Mouse (Mus musculus): ENCODE results near the gene Sufu. TPM values are rescaled to one million over a fixed set of nuclear protein-coding genes. Genes with fewer than 3 reads are reported as not detected.
A peak's percentile ranks its signal among the peaks of the same experiment; 100 is the strongest.

Gene Sufu
- total and polyA plus RNA-seq, 3 experiments = 11.4 to 42.5 TPM; not detected in 1

DNA sequence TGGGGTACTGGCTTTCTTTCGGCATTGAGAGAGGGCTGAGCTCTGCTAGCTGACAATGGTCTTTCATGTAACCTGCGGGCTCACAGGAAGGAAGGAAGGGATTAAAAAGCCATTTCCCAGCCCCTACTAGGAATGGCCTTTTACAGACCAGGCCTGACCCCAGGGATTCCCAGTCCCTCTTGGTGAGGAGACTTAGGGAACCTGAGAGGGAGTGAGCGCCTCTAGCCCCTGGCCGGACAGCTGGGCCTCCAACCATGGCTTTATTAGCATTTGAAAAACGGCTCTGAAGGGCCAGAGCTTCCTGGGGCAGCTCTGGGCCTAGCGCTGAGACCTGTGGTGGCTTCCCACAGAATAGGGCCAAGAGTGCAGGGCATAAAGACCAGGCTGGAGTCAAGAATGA lies 46.8 kb downstream of the Sufu start:
- no peak overlapping the region for H3K4me3 ChIP-seq (ENCODE audit: control insufficient read depth in 1 of 2, insufficient read depth in 1 of 2, low read depth in 2 of 2, low read length in 2 of 2)
- H3K9me3 ChIP-seq (replicated peaks; ENCODE audit: insufficient read depth, low read length) = no peaks in the 10 kb centered on the region
- H3K79me2 ChIP-seq (ENCODE audit: control insufficient read depth, insufficient read depth, low read length, poor library complexity) = no peaks in the 10 kb centered on the region
- TF ChIP-seq CHD1 (IDR thresholded peaks at IDR 0.05; ENCODE audit: low read depth, low read length) (no peak), MEF2A (IDR thresholded peaks at IDR 0.05; ENCODE audit: extremely low read depth, insufficient replicate concordance, low read depth, low read length, poor library complexity, severe bottlenecking) (no peak), MXI1 (IDR thresholded peaks at IDR 0.05; ENCODE audit: low read depth, low read length) (no peak), ZC3H11A (IDR thresholded peaks at IDR 0.05; ENCODE audit: low read depth, low read length) (no peak)
- no peak overlapping the region for H3K27ac ChIP-seq (ENCODE audit: control insufficient read depth, low read depth, low read length)
- no peaks in the 10 kb centered on the region for H3K27me3 ChIP-seq (ENCODE audit: control insufficient read depth in 1 of 2, insufficient read depth in 2 of 2, low read length in 2 of 2)
- H3K9ac ChIP-seq (ENCODE audit: control insufficient read depth, low read depth, low read length, poor library complexity, severe bottlenecking) = no peak overlapping the region
- DNase-seq (ENCODE audit: low read depth, low spot score) = no peak
- peaks cover 0 to 2% of the 10 kb centered on the region in 2 experiments; a peak in 1 of 4 replicates for H3K4me1 ChIP-seq (ENCODE audit: control insufficient read depth in 1 of 2, insufficient read depth in 2 of 2, low read length in 2 of 2)
- H3K36me3 ChIP-seq (ENCODE audit: control insufficient read depth in 1 of 2, insufficient read depth in 2 of 2, low read length in 2 of 2) = no peaks in the 10 kb centered on the region

GRCm38 (mm10) chr19:46444209-46444608 lies 47.5 kb downstream of the Sufu start:
- no peak overlapping the region for H3K27ac ChIP-seq (ENCODE audit: control insufficient read depth, low read depth, low read length)
- H3K9ac ChIP-seq (ENCODE audit: control insufficient read depth, low read depth, low read length, poor library complexity, severe bottlenecking) = no peak overlapping the region
- H3K27me3 ChIP-seq (ENCODE audit: control insufficient read depth in 1 of 2, insufficient read depth in 2 of 2, low read length in 2 of 2) = no peaks in the 10 kb centered on the region
- no peaks in the 10 kb centered on the region for H3K36me3 ChIP-seq (ENCODE audit: control insufficient read depth in 1 of 2, insufficient read depth in 2 of 2, low read length in 2 of 2)
- H3K4me3 ChIP-seq (ENCODE audit: control insufficient read depth in 1 of 2, insufficient read depth in 1 of 2, low read depth in 2 of 2, low read length in 2 of 2) = no peak overlapping the region
- DNase-seq (ENCODE audit: low read depth, low spot score) = peak; percentile 94
- no peaks in the 10 kb centered on the region for H3K9me3 ChIP-seq (replicated peaks; ENCODE audit: insufficient read depth, low read length)
- TF ChIP-seq RAD21 (IDR thresholded peaks at IDR 0.05; ENCODE audit: low read depth, low read length) = peak; percentile 87
- no peak for TF ChIP-seq TBP (IDR thresholded peaks at IDR 0.05; ENCODE audit: low read depth, low read length)
- no peak for TF ChIP-seq MYB (IDR thresholded peaks at IDR 0.05; ENCODE audit: low read depth, low read length)
- TF ChIP-seq BHLHE40 (IDR thresholded peaks at IDR 0.05; ENCODE audit: borderline replicate concordance, low read depth, low read length) = 0 out of 2 replicates have a peak, but pooled peaks have one; percentile 36
- no peak for TF ChIP-seq JUND (IDR thresholded peaks at IDR 0.05; ENCODE audit: low read depth, low read length)
- TF ChIP-seq RCOR1 (IDR thresholded peaks at IDR 0.05; ENCODE audit: low read depth, low read length) = no peak
- TF ChIP-seq SIN3A (IDR thresholded peaks at IDR 0.05; ENCODE audit: low read length) = peak; percentile 56; the same call in 1 of the 2 replicates
- TF ChIP-seq TCF12 (IDR thresholded peaks at IDR 0.05; ENCODE audit: low read depth, low read length) = no peak
- no peak for TF ChIP-seq CHD2 (IDR thresholded peaks at IDR 0.05; ENCODE audit: low read length)
- TF ChIP-seq GABPA (IDR thresholded peaks at IDR 0.05; ENCODE audit: low read depth, low read length) = no peak
- TF ChIP-seq MAZ (IDR thresholded peaks at IDR 0.05; ENCODE audit: low read depth, low read length) = no peak
- peak; percentile 73 for TF ChIP-seq ZC3H11A (IDR thresholded peaks at IDR 0.05; ENCODE audit: low read depth, low read length)
- TF ChIP-seq GATA1 (IDR thresholded peaks at IDR 0.05; ENCODE audit: low read depth, low read length) = 0 out of 2 replicates have a peak, but pooled peaks have one; percentile 11
- TF ChIP-seq CTCF (IDR thresholded peaks at IDR 0.05 in 2 of 3, conservative IDR thresholded peaks at IDR 0.05 in 1 of 3; ENCODE audit: control insufficient read depth in 1 of 3, insufficient read depth in 1 of 3, low read depth in 2 of 3, low read length in 3 of 3, poor library complexity in 1 of 3, severe bottlenecking in 1 of 3) = peak; percentile 77 to 98 (median 96)
- no peak for TF ChIP-seq POLR2A (IDR thresholded peaks at IDR 0.05; ENCODE audit: control insufficient read depth in 1 of 2, insufficient read depth in 1 of 2, low read depth in 1 of 2, low read length in 2 of 2, poor library complexity in 1 of 2)
- TF ChIP-seq SMC3 (IDR thresholded peaks at IDR 0.05; ENCODE audit: low read depth, low read length) = peak; percentile 79
- H3K4me1 ChIP-seq (ENCODE audit: control insufficient read depth in 1 of 2, insufficient read depth in 2 of 2, low read length in 2 of 2) = peaks cover 0 to 2% of the 10 kb centered on the region in 2 experiments; a peak in 1 of 4 replicates
- H3K79me2 ChIP-seq (ENCODE audit: control insufficient read depth, insufficient read depth, low read length, poor library complexity) = peaks cover 2% of the 10 kb centered on the region; the same call in 1 of the 2 replicates
